Mouse (Mus musculus) T-cell, adult 2 months (primary cell): ENCODE results near the gene Gm3448.
A peak's percentile ranks its signal among the peaks of the same experiment; 100 is the strongest.
"Not testable (repeated sequence)": the region's sequence is repeated elsewhere in the genome, so short reads cannot be mapped to it uniquely, and the experiment has no call there.

Experiments used
- DNase-seq: peaks from one replicate; pipeline ENCODE4 v3.0.0; 2022; ENCODE audit warnings: low spot score

Gm3448 gene

GRCm38 (mm10) chr17:15031414-15031813 lies 9.9 kb downstream of the Gm3448 start:
- DNase-seq: not testable (repeated sequence)

GRCm38 (mm10) chr17:15025513-15025912 lies 15.8 kb downstream of the Gm3448 start:
- not testable (repeated sequence) for DNase-seq

GRCm38 (mm10) chr17:15024502-15025193 lies 16.7 kb downstream of the Gm3448 start:
- DNase-seq: not testable (repeated sequence)

- DNase-seq: not testable (repeated sequence)
Measured at GRCm38 (mm10) chr17:15023878-15024492, 17.4 kb downstream of the Gm3448 start.

GRCm38 (mm10) chr17:15021503-15022220 lies 19.7 kb downstream of the Gm3448 start:
- DNase-seq: not testable (repeated sequence)

- DNase-seq: not testable (repeated sequence)
Measured at GRCm38 (mm10) chr17:15009706-15010413, 31.5 kb downstream of the Gm3448 start, which contains the start of gene Gm3435. Gene Gm3435 (plus strand): TSS chr17:15010176.

GRCm38 (mm10) chr17:15009088-15009487 lies 32.2 kb downstream of the Gm3448 start:
- not testable (repeated sequence) for DNase-seq

GRCm38 (mm10) chr17:15000047-15000446 lies 41.3 kb downstream of the Gm3448 start:
- not testable (repeated sequence) for DNase-seq

GRCm38 (mm10) chr17:14994140-14994539 lies 47.2 kb downstream of the Gm3448 start:
- not testable (repeated sequence) for DNase-seq

- DNase-seq: not testable (repeated sequence)
Measured at GRCm38 (mm10) chr17:14993139-14993832, 48.1 kb downstream of the Gm3448 start.

- not testable (repeated sequence) for DNase-seq
Measured at GRCm38 (mm10) chr17:14992522-14993138, 48.7 kb downstream of the Gm3448 start.

- DNase-seq: not testable (repeated sequence)
Measured at GRCm38 (mm10) chr17:14990116-14990702, 51.1 kb downstream of the Gm3448 start.

GRCm38 (mm10) chr17:14978362-14979038 lies 62.8 kb downstream of the Gm3448 start, which contains the start of the genes 9030025P20Rik and Gm3417:
Gene 9030025P20Rik (plus strand): TSS chr17:14978468.
Gene Gm3417 (minus strand): TSS chr17:14978790.
- DNase-seq: not testable (repeated sequence)

GRCm38 (mm10) chr17:14977718-14978361 lies 63.5 kb downstream of the Gm3448 start:
- DNase-seq: not testable (repeated sequence)

- DNase-seq: not testable (repeated sequence)
Measured at GRCm38 (mm10) chr17:14968373-14968913, 72.9 kb downstream of the Gm3448 start.

GRCm38 (mm10) chr17:14961557-14962154 lies 79.7 kb downstream of the Gm3448 start:
- not testable (repeated sequence) for DNase-seq

GRCm38 (mm10) chr17:14960951-14961556 lies 80.3 kb downstream of the Gm3448 start, which contains the start of gene Phf10:
Gene Phf10 (minus strand): TSS chr17:14961273.
- DNase-seq: peak; percentile 25

- peak; percentile 7 for DNase-seq
Measured at GRCm38 (mm10) chr17:14960520-14960919, 80.8 kb downstream of the Gm3448 start.
